Comparison of ENCODE assay signal across 25 mouse cellular contexts in the genomic region with DNA sequence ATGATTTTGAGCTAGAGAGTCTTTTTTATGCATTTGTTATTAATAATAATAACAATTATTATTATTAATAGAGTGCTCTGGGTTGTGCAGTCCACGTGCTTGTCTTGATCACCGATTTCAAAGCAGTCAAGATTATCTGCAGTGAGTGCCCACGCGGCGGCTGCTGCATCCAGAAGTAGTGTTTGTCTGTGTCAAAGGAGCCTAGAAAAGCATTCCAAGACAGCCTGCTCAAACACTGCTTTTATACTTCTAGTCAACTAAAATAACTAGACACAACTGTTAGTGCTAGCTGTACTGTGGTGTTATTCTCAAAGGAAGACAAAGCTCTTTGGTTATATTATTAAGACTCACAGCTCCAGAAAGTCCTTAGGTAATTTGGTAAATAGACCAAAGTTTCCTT. TPM values are rescaled to one million over a fixed set of nuclear protein-coding genes. Genes with fewer than 3 reads are reported as not detected.
DNase-seq lines count a peak whose midpoint lies in the region; ATAC-seq and TF ChIP-seq lines count a peak whose summit lies in the region.
"Had no signal": no experiment of that assay in that cellular context is flagged by ENCODE, and none has a peak within 500 bp of the region (broad histone marks: within the 10 kb centered on the region; RNA-seq: fewer than 3 reads in every experiment).

No protein-coding gene starts in this region.

- no peak for TF ChIP-seq CTCF in heart, postnatal 0 days (IDR thresholded peaks at IDR 0.05; ENCODE audit: low read depth)

- DNase-seq in heart, postnatal 0 days (ENCODE audit: low spot score): no peak
- DNase-seq in right cerebral cortex, postnatal 10 days (ENCODE audit: low spot score in 2 of 2): peak; percentile 41 to 61
- no peak for DNase-seq in right cerebral cortex, postnatal 4 days
- peak; percentile 53 for DNase-seq in brain, adult 2 months (ENCODE audit: low read depth, low spot score)
- no peak for DNase-seq in kidney, adult 11 months
- DNase-seq: adrenal gland, adult 2 months; adrenal gland, postnatal 14 days; cerebellum, adult 11-12 months; cerebellum, adult 8-10 months; cerebellum, postnatal 10 days; cerebellum, postnatal 36 days; embryo, embryonic 11 days; gastrocnemius, adult 2 months; gastrocnemius, postnatal 14 days; heart, postnatal 10 days; heart, postnatal 36 days had no signal

- H3K4me3 ChIP-seq in heart, postnatal 0 days (ENCODE audit: low read depth, low read length): no peak overlapping the region
- no peak overlapping the region for H3K4me3 ChIP-seq in heart, embryonic 11.5 days (ENCODE audit: low read depth, low read length)
- H3K4me3 ChIP-seq: embryonic facial prominence, embryonic 10.5 days; embryonic facial prominence, embryonic 13.5 days; erythroblast, embryonic 14.5 days; forebrain, embryonic 12.5 days; forebrain, embryonic 15.5 days; gastrocnemius, adult 2 months; hindbrain, embryonic 10.5 days; hindbrain, embryonic 13.5 days had no signal

- no peaks in the 10 kb centered on the region for H3K27me3 ChIP-seq in heart, postnatal 0 days (ENCODE audit: control insufficient read depth, insufficient read depth, low read length)
- no peaks in the 10 kb centered on the region for H3K27me3 ChIP-seq in heart, embryonic 11.5 days (ENCODE audit: control insufficient read depth, insufficient read depth, low read length)
- H3K27me3 ChIP-seq: embryonic facial prominence, embryonic 13.5 days; forebrain, embryonic 12.5 days; forebrain, embryonic 15.5 days; hindbrain, embryonic 13.5 days had no signal

- H3K9ac ChIP-seq in heart, postnatal 0 days (replicated peaks; ENCODE audit: low read depth, low read length): no peak overlapping the region
- H3K9ac ChIP-seq in heart, embryonic 11.5 days (ENCODE audit: low read depth, low read length): no peak overlapping the region
- H3K9ac ChIP-seq: embryonic facial prominence, embryonic 13.5 days; forebrain, embryonic 12.5 days; forebrain, embryonic 15.5 days; hindbrain, embryonic 13.5 days had no signal

- H3K36me3 ChIP-seq in heart, postnatal 0 days (replicated peaks; ENCODE audit: control insufficient read depth, insufficient read depth, low read length): peaks cover 10% of the 10 kb centered on the region
- H3K36me3 ChIP-seq in heart, embryonic 11.5 days (ENCODE audit: control insufficient read depth, insufficient read depth, low read length): 0 out of 2 replicates have a peak, but pooled peaks cover 2% of the 10 kb centered on the region

- no peak overlapping the region for H3K4me2 ChIP-seq in heart, postnatal 0 days (ENCODE audit: low read depth, low read length)
- H3K4me2 ChIP-seq in heart, embryonic 11.5 days: no peak overlapping the region
- H3K4me2 ChIP-seq: embryonic facial prominence, embryonic 13.5 days; forebrain, embryonic 12.5 days; forebrain, embryonic 15.5 days; hindbrain, embryonic 13.5 days had no signal

- 0 out of 2 replicates have a peak overlapping the region, but pooled peaks have one; percentile 3 for H3K27ac ChIP-seq in heart, postnatal 0 days (ENCODE audit: low read depth)
- no peak overlapping the region for H3K27ac ChIP-seq in heart, embryonic 11.5 days (ENCODE audit: low read depth, low read length)
- H3K27ac ChIP-seq: embryonic facial prominence, embryonic 10.5 days; embryonic facial prominence, embryonic 13.5 days; forebrain, embryonic 12.5 days; forebrain, embryonic 15.5 days; gastrocnemius, adult 2 months; hindbrain, embryonic 10.5 days; hindbrain, embryonic 13.5 days had no signal

- H3K9me3 ChIP-seq in heart, postnatal 0 days (replicated peaks; ENCODE audit: control insufficient read depth, low read length): peaks cover 5% of the 10 kb centered on the region; the same call in 1 of the 2 replicates
- no peaks in the 10 kb centered on the region for H3K9me3 ChIP-seq in heart, embryonic 11.5 days (replicated peaks; ENCODE audit: control insufficient read depth, low read length)
- H3K9me3 ChIP-seq: embryonic facial prominence, embryonic 10.5 days; embryonic facial prominence, embryonic 13.5 days; forebrain, embryonic 12.5 days; forebrain, embryonic 15.5 days; hindbrain, embryonic 10.5 days; hindbrain, embryonic 13.5 days had no signal

- ATAC-seq in heart, postnatal 0 days (ENCODE audit: insufficient read depth, low read depth): no peak
- no peak for ATAC-seq in heart, embryonic 11.5 days (replicated peaks; ENCODE audit: insufficient number of reproducible peaks, low FRiP score, low TSS enrichment)
- ATAC-seq: forebrain, embryonic 15.5 days; hindbrain, embryonic 16.5 days had no signal

- no peaks in the 10 kb centered on the region for H3K4me1 ChIP-seq in heart, postnatal 0 days (ENCODE audit: control insufficient read depth, insufficient read depth)
- H3K4me1 ChIP-seq in heart, embryonic 11.5 days (ENCODE audit: control insufficient read depth, insufficient read depth, low read length): no peaks in the 10 kb centered on the region; the same call in 1 of the 2 replicates
- H3K4me1 ChIP-seq: embryonic facial prominence, embryonic 10.5 days; embryonic facial prominence, embryonic 13.5 days; forebrain, embryonic 12.5 days; forebrain, embryonic 15.5 days; hindbrain, embryonic 13.5 days had no signal

- TF ChIP-seq EP300 in heart, postnatal 0 days (IDR thresholded peaks at IDR 0.05; ENCODE audit: low read depth): no peak

- 77% methylated on average over 5 of the region's 5 CpGs for WGBS in heart, postnatal 0 days
- 80% methylated on average over 5 of the region's 5 CpGs for WGBS in heart, embryonic 11.5 days (ENCODE audit: insufficient replicate concordance)

RNA-seq across cellular contexts. Expression of a gene that starts 15.9 kb away (rescaled TPM):
- total RNA-seq in heart, postnatal 0 days (2014; rRNA removed; ENCODE audit: low replicate concordance): 8.4 and 13.4 TPM in 2 replicates
- 4.5 and 5.1 TPM in 2 replicates for polyA plus RNA-seq in heart, postnatal 0 days (2015; fragmentation: Nextera tagmentation; extraction: Ambion mirVana)
- 8.0 and 9.2 TPM in 2 replicates for polyA plus RNA-seq in heart, embryonic 11.5 days (2014; fragmentation: Nextera tagmentation; extraction: Ambion mirVana)

Comparison
In these comparisons a context has a peak if more than half of its experiments do, and no peak if none do; other contexts are left out.
1. DNase-seq: peak in right cerebral cortex, postnatal 10 days (2 of 2) and brain, adult 2 months (single experiment); none in heart, postnatal 0 days (single experiment), right cerebral cortex, postnatal 4 days (single experiment) and kidney, adult 11 months (single experiment).